Mouse (Mus musculus) G1E-ER4 (cell line): Measurements from ENCODE around the gene Cipc. TPM values are rescaled to one million over a fixed set of nuclear protein-coding genes. Genes with fewer than 3 reads are reported as not detected.

Experiments
- GATA1 ChIP-seq: IDR thresholded peaks from one replicate; pipeline ENCODE4 v1.8.0; 2012; ENCODE audit warnings: low read length, inconsistent platforms
- polyA plus RNA-seq: library from polyadenylated mRNA; stranded (reverse); fragments of >175 nt; gene quantifications from 2 replicates; pipeline ENCODE4 v1.2.3, GENCODE M21; 2012

The Cipc gene
- polyA plus RNA-seq, 1 experiment, result 28.6 TPM

DNA sequence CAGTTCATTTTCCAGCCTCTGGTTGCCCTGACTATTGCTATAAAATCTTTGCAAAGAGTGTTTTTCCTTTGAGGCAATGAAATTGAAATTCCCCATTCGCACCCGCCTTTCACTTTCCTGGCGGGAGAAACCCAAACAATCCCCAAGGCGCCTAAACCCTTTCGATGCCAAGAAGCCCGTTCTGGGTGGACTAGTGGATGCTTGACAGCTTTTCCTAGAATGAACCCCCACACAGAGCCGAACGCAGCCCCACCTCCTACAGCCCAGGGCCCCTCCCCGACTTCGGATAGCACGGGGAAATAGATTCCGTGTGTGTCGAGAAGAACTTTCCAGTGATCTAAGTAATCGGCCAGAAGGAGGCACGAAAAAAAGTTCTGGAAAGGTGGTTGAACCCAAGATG lies 42.5 kb downstream of the Cipc start:
- no peak for TF ChIP-seq GATA1

DNA sequence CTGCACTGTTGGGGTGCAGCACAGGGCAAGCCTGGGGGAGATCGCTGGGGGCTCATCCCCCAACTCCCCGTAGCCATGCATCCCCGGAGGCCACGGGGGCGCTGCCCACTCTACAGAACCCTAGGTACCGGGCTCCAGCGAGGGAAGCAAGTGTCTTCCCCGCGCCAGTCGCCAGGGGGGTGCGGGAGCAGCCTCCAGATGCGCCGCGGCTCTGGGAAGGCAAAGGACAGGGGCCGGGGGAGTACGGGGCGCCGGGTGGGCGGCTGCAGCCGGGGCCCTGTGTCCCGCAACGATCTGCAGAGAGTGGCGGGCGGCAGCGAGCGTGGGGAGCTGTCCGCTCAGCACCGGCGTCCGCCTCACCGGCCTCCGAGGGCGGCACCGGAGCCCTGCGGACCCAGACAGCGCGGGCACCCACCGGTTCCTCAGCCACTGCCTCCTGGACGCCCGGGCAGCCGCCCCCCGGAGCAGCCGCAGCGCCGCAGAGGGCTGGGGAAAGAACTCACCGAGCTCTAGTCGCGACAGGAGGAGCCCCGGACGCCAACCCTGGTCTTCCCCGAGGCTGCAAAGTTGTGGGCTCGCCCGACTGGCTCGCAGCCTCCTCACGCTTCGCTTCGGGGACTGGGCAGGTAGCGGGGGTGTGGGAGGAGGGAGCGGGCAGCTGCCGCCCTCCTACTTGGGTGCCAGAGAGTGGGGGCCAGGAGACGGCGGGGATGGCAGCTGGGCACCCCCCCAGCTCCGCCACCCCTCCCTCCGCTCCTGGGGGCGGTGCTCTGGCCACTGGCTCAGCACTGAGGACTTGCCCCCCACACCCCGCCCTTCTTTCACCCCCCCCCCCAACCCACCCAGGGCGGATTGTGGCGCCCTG lies 43.3 kb downstream of the Cipc start, which contains the start of gene Zdhhc22:
Gene Zdhhc22, minus strand, starts transcription at position 541 of the 865 bp plus-strand sequence.
- no peak for TF ChIP-seq GATA1

DNA sequence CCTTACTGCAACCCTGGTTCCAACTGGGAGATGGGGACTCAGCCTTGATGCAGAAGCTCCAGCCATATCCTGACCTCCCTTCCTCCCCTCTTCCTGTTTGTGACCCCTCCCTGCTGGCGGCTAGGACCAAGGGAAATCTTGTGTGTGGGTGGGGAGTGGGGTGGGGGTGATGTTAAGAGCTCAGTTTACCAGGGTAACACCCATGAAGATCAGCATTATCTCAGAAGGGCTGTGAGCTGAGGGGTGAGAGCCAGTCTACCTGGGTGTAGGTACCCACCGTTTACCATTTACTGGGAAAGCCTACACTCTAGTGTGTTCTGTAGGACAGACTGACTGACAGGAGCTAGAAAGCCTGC lies 43.9 kb downstream of the Cipc start:
- TF ChIP-seq GATA1, result no peak

DNA sequence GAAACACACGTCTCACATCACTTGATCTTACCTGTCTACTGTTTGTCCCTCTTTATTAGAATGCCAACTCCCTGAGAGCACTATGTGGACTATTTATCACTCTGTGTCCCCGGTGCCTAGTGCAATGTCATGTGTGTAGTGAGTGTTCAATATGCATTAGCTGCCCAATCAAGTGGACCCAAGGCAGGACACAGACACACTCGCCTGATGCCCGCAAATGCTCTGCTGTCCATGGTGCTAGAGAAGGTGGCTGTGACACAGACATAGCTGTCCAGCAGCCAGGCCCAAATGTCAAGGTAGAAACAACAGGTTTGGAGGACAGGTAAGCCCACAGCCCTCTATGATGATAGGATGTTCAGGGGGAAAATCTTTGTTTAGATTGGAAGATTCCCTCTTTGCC lies 47.3 kb downstream of the Cipc start:
- no peak for TF ChIP-seq GATA1

DNA sequence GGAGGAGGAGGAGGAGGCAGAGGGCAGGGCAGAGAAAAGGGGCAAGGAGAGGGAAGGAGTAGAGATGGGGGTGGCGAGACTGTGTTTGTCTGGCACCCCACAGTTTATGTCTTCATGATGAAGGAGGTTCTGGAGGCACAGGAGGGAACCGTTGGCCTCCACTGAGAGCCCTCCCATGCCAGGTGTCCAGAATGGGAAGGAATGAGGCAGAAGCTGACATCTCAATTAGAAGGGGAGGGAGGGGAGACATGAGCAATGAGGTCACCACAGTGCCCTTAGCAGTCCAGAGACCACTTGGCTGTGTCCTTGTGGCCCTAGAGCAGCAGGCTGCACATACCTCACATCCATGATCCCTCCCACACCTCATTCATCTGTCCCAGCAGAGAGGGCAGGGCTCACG lies 47.9 kb downstream of the Cipc start:
- no peak for TF ChIP-seq GATA1

DNA sequence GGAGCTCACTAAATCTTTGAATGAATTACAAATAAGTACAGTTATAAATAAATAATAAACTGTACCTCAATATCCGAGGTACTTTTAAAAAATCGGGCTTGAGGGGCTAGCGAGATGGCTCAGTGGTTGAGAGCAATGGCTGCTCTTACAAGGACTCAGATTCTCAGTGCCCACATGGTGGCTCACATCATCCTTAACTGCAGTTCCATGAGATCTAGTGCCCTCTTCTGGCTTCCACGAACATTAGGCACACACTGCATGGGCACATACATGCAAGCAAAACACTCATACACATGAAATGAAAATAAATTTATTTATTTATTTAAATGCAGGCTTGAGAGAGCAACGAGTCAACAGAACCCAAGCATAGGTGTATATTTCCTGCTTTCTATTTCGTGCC lies 49.1 kb downstream of the Cipc start:
- TF ChIP-seq GATA1, result no peak

DNA sequence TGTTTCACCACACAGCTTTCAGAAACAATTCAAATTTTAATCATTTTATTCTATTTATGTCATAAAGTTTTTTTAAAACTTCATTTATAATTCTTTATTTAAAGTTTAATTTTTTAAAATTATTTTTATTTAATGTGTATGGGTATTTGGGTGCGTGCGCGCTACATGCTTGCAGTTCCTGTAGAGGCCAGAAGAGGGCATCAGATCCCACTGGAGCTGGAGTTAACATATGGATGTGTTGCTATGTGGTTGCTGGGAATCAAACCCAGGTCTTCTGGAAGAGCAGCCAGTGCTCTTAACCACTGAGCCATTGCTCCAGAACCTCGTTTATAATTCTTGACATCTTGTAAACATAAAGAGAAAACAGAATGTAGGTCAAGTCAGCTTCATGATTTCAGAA lies 51.9 kb downstream of the Cipc start:
- TF ChIP-seq GATA1, result no peak

DNA sequence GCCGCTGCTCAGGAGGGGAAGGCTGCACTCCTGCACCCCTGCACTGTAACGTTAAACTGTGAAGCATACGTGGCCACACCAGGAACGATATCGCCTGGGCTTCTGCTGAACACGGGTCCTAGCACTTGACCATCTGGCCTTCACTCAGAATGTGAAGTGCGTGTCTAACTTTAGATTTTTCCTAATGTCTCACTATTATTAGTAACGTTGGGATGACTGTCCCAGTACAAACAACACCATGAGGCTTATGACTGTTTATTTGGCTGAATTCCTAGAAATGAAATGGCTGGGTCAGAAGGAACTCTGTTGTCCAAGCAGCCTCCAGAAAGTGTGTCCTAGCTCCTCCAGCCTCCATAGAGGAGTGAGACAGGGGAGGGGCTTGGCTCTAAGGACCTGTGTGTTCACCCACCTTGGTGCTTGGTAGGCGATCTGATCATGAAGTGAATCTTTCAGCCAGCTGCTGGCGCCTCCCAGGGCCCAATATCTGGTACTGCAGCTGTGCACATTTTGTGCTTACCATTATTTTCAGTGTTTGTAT lies 52.5 kb downstream of the Cipc start:
- no peak for TF ChIP-seq GATA1

DNA sequence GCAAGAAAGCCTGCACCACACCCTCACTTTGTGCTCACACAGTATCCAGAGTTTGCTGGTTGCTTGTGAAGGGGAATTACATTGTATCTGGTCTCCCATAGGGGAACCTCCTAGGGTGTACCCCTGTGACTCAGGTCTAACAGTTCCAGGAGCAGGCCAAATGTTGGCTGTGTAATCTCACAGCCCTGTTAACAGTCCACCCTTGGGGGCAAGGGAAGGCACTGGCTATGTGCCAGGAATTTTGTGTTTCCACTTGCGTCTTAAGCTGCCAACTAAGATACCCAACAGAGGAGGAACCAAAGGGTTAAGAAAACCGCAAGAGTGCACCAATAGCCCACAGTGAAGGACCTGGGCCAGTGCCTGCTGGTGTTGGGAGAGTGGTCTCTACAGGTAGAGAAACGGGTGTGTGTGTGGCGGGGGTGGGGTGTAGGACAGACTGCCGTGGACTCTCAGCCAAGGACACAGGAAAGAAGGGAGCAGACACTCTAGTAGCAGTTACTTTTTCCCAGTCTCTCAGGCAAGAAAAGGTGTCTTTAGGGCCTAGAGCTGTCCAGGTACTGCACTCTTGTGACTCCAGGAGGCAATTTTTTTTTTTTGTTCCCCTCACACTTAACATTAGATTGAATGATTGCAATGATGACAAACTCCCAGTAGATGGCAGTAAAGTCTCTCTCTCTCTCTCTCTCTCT lies 53.5 kb downstream of the Cipc start:
- no peak for TF ChIP-seq GATA1

DNA sequence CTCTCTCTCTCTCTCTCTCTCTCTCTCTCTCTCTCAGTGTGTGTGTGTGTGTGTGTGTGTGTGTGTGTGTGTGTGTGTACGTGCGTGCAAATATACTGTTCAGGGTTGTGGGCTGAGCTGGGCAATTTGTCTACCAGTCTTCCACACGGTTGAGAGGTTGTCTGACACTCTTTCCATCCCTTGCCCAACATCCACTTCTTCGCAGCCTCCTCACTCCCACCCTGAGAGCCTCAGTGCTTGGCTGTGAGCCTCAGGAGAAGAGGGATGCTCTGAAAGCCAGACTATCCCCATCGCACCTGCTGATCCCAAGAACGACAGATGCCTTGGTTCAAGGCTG lies 54.0 kb downstream of the Cipc start:
- no peak for TF ChIP-seq GATA1

DNA sequence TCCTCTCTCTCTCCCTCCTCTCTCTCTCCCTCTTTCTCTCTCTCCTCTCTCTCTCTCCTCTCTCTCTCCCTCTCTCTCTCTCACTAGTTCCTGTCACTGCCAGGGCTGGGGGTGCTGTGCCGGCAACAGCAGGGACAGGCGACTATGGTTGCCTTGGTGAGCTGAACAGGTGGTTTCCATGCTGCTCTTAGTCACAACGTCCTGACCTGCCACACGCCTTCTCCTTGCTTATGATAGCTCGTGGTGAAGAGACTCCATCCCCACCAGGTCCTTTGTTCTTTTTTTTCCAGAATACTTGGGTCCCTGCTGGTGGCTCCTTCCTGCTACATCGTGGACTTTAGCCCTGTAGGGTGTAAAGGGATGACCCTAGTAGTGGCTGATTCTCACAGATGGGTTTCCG lies 55.4 kb downstream of the Cipc start:
- no peak for TF ChIP-seq GATA1

DNA sequence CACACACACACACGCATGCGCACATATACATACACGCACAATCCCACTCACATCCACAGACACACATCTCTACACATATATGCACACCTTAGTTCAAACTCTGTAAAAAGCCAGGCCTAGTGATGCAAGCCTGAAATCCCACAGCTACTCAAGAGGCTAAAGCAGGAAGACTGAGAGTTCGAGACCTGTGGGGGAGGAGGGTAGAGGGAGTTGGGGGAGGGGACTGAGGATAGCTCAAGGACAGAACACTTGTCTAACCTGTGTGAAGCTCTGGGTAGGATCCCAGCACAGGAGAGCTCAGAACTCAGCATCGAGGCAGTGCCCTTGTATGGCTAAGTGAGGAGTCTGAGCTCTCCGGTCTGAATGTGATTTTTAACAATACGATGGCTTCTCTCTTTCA lies 56.0 kb downstream of the Cipc start:
- no peak for TF ChIP-seq GATA1

DNA sequence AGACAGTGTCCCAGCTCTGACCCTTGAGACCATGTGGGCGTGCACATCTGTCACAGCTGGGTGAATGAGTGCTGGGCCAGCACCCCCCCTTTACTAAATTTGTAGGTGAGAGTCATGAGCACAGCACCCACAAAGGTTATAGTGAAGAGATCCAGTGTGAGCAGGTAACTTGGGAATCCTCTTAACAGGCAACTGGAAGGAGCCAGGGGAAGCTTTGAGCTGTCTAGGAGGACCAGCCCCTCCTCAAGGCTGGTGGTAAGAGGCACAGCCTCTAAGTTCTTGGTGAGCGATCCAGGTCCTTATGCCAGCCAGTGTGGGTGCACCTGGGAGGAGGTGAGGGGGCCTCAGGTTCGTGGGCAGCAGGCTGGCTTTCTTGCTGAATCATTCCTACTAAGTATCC lies 56.8 kb downstream of the Cipc start:
- no peak for TF ChIP-seq GATA1

DNA sequence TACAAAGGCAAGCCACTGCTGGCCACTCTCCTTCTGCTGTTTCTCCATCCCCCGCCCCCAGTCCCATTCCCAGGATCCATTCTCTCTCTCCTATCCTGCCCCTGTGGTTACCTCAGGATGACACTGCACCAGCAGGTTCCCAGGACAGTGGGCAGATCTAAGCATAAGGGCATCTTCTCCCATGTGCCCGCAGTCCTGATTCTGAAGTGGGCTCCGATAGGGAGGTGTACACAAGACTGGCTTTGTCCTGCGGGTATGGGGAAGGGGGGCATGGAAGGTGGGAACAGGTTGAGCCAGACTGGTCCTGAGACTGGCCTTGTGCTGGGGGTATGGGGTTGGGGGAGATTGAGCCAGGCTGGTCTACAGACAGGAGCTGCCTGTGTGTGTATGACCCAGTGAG lies 57.8 kb downstream of the Cipc start:
- TF ChIP-seq GATA1, result no peak

Other genes starting within 250 kb of the Cipc start
- gene Angel1, start 220.6 kb upstream of the Cipc start, polyA plus RNA-seq, result 1.1 and 1.7 TPM in 2 replicates
- not detected in 2 replicates for gene Lrrc74a, start 212.7 kb upstream of the Cipc start, polyA plus RNA-seq
- gene Irf2bpl, start 62.2 kb upstream of the Cipc start, polyA plus RNA-seq, result 22.2 and 28.1 TPM in 2 replicates
- gene Zdhhc22, start 43.4 kb downstream of the Cipc start, polyA plus RNA-seq, result not detected in 2 replicates
- not detected in 2 replicates for gene Tmem63c, start 74.3 kb downstream of the Cipc start, polyA plus RNA-seq
- 0.09 TPM in 1 of 2 replicates, not detected in the other for gene Ngb, start 155.5 kb downstream of the Cipc start, polyA plus RNA-seq
- 4.7 and 6.0 TPM in 2 replicates for gene Gstz1, start 200.1 kb downstream of the Cipc start, polyA plus RNA-seq
- 3.0 and 3.9 TPM in 2 replicates for gene Pomt2, start 200.9 kb downstream of the Cipc start, polyA plus RNA-seq